Mouse (Mus musculus) lung, embryonic 15.5 days (tissue): ENCODE measurements around the gene Rsad2. TPM values are rescaled to one million over a fixed set of nuclear protein-coding genes. Genes with fewer than 3 reads are reported as not detected.

ENCODE experiments used
- ATAC-seq: fragments of 200-750 bp; cut with Nextera tagmentation; 2 replicates; pipeline ENCODE4 v1.8.0; 2017; ENCODE audit warnings: moderate number of reproducible peaks, borderline replicate concordance; ENCODE audit not compliant: low FRiP score, low TSS enrichment; ENCODE audit errors: extremely low read depth
- H3K27ac ChIP-seq: fragments of 300-500 bp; sonication (generic); 2 replicates; pipeline ENCODE4 v1.5.1; 2015; ENCODE audit warnings: moderate library complexity, mild to moderate bottlenecking, inconsistent platforms
- H3K27me3 ChIP-seq: fragments of 300-500 bp; sonication (generic); 2 replicates; pipeline ENCODE4 v1.6.1; 2015; ENCODE audit warnings: inconsistent platforms
- H3K36me3 ChIP-seq: fragments of 300-500 bp; sonication (generic); 2 replicates; pipeline ENCODE4 v1.6.1; 2015; ENCODE audit warnings: inconsistent platforms
- H3K4me1 ChIP-seq: fragments of 300-500 bp; sonication (generic); 2 replicates; pipeline ENCODE4 v1.6.1; 2015; ENCODE audit warnings: inconsistent platforms
- H3K4me2 ChIP-seq: fragments of 300-500 bp; sonication (generic); 2 replicates; pipeline ENCODE4 v1.6.1; 2015; ENCODE audit warnings: inconsistent platforms, mild to moderate bottlenecking, moderate library complexity
- H3K4me3 ChIP-seq: fragments of 300-500 bp; sonication (generic); 2 replicates; pipeline ENCODE4 v1.5.1; 2015; ENCODE audit warnings: mild to moderate bottlenecking, inconsistent platforms
- H3K9ac ChIP-seq: fragments of 300-500 bp; sonication (generic); 2 replicates; pipeline ENCODE4 v1.6.1; 2015; ENCODE audit warnings: inconsistent platforms
- H3K9me3 ChIP-seq: fragments of 300-500 bp; sonication (generic); 2 replicates; pipeline ENCODE4 v1.6.1; 2016; ENCODE audit warnings: inconsistent platforms
- WGBS: fragments of 180-500 bp; shearing (Covaris S2); methylation state at CpG from one replicate; pipeline ENCODE4 v1.1.7; 2015; 5-methylcytosine and 5-hydroxymethylcytosine counted together
- microRNA-seq: library from miRNA; unstranded; fragments of <30 nt; microRNA quantifications from one replicate; pipeline ENCODE4, GENCODE M21; 2016
- polyA plus RNA-seq: library from polyadenylated mRNA; unstranded; fragments of >200 nt; fragmentation: Nextera tagmentation; extraction: Ambion mirVana; gene quantifications from 2 replicates; pipeline ENCODE4 v1.2.1, GENCODE M21; 2015

Rsad2 gene
- polyA plus RNA-seq, 1 experiment from 2014 or later, result 0.96 TPM

DNA sequence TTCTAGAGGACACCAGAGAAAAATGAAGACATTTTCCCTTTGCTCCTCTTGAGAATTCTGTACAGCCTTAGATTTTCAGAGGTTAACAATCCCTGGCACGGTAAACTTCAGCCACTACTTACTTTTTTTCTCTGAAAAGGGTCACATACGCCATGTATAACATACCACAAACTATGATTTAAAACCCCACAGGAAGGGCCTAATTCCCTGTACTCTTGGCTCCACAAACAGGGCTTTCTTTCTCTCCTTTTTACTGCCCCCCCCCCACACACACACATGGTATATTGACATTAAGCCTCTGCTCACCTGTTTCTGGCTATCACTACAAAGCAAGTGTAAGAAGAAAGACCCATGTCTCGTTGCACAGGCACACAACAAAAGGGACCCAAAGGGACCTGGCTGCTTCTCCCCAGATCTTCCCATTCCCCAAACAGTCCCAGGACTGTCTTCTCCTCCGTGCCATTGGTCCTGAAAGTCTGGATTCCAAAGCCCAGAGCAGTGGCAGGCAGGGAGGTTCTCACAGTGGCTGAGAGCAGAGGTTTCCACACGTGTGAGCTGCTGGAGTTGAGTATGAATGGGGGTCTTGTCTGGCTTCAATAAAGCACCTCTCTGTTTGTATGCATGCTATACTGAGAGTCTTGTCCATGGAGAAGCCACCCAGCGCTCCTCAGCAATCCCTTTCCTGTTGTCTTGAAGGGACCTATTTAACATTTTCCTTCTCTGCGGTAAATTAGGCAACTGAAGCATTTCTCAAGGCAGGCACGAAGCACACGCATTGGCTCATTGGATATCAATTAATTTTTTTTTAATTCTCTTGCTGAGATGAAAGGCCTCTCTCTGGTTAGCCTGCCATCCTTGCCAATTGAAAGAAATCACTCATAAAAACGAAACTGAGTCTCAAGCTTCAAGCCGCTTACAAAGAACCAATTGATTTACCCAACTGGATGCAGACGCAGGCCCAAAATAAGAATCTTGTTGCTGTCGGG lies 61.5 kb downstream of the Rsad2 start:
- Histone ChIP-seq H3K36me3 (no peaks in the 10 kb centered on the region), H3K4me2 (no peak overlapping the region), H3K27me3 (no peaks in the 10 kb centered on the region), H3K9ac (no peak overlapping the region), H3K9me3 (no peaks in the 10 kb centered on the region), H3K4me3 (no peak overlapping the region), H3K27ac (no peak overlapping the region), H3K4me1 (peaks cover 10% of the 10 kb centered on the region; the same call in 1 of the 2 replicates)
- ATAC-seq, result no peak
- WGBS, result 70% methylated on average over 13 of the region's 13 CpGs

DNA sequence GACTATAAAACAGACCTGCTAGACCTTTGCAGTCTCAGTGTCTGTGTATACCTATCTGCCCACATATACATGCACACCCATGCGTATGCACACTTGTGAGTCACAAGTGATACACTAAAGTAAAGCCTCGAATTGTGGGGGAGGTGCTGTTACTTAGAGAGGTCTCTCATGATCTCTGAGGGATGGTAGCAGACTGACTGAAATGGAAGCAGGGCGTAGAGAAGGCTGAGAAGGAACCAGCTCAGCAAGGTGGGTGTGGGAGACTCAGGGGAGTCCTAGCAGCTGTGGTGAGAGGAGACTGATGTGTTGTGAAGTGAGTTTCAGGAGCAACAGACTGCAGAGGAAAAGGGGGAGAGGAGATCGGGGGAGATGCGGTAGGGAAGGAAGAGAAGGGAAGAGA lies 63.0 kb downstream of the Rsad2 start:
- Histone ChIP-seq H3K4me3 (no peak overlapping the region), H3K9ac (no peak overlapping the region), H3K4me1 (0 out of 2 replicates have a peak, but pooled peaks cover under 1% of the 10 kb centered on the region), H3K9me3 (no peaks in the 10 kb centered on the region), H3K27ac (no peak overlapping the region), H3K36me3 (peaks cover 12% of the 10 kb centered on the region; the same call in 1 of the 2 replicates), H3K27me3 (no peaks in the 10 kb centered on the region), H3K4me2 (no peak overlapping the region)
- 74% methylated on average over 5 of the region's 5 CpGs for WGBS
- no peak for ATAC-seq

Small RNA genes lying within 50 kb of the gene (microRNA-seq; reads per million reads assigned to microRNA genes)
- gene Mir6538, result 4.6 reads per million, percentile 20 among the genes with 10 or more reads in this experiment

Other genes starting within 250 kb of the Rsad2 start
- 50.5 and 52.7 TPM in 2 replicates for gene Rnf144a, start 41.2 kb downstream of the Rsad2 start, polyA plus RNA-seq
- 7.7 and 7.8 TPM in 2 replicates for gene Cmpk2, start 12.8 kb upstream of the Rsad2 start, polyA plus RNA-seq